Mouse (Mus musculus) hindbrain, embryonic 13.5 days (tissue): ENCODE results near the gene Idnk. TPM values are rescaled to one million over a fixed set of nuclear protein-coding genes. Genes with fewer than 3 reads are reported as not detected.

Experiments used
- ATAC-seq: fragments of 200-750 bp; cut with Nextera tagmentation; 2 replicates; pipeline ENCODE4 v1.8.0; 2017; ENCODE audit warnings: moderate TSS enrichment; ENCODE audit not compliant: low FRiP score
- H3K27ac ChIP-seq: fragments of 300-500 bp; sonication (generic); 2 replicates; pipeline ENCODE4 v1.5.1; 2015; ENCODE audit warnings: inconsistent platforms, mild to moderate bottlenecking, moderate library complexity
- H3K27me3 ChIP-seq: fragments of 300-500 bp; sonication (generic); 2 replicates; pipeline ENCODE4 v1.6.1; 2015; ENCODE audit warnings: mild to moderate bottlenecking, inconsistent platforms
- H3K36me3 ChIP-seq: fragments of 300-500 bp; sonication (generic); 2 replicates; pipeline ENCODE4 v1.6.1; 2015; ENCODE audit warnings: mild to moderate bottlenecking, inconsistent platforms
- H3K4me1 ChIP-seq: fragments of 300-500 bp; sonication (generic); replicated peaks from 2 replicates; pipeline ENCODE4 v1.6.1; 2015; ENCODE audit warnings: inconsistent platforms
- H3K4me2 ChIP-seq: fragments of 300-500 bp; sonication (generic); 2 replicates; pipeline ENCODE4 v1.6.1; 2015; ENCODE audit warnings: inconsistent platforms, mild to moderate bottlenecking, moderate library complexity
- H3K4me3 ChIP-seq: fragments of 300-500 bp; sonication (generic); 2 replicates; pipeline ENCODE4 v1.5.1; 2015; ENCODE audit warnings: mild to moderate bottlenecking, inconsistent platforms
- H3K9ac ChIP-seq: fragments of 300-500 bp; sonication (generic); 2 replicates; pipeline ENCODE4 v1.6.1; 2015; ENCODE audit warnings: mild to moderate bottlenecking, inconsistent platforms
- H3K9me3 ChIP-seq: fragments of 300-500 bp; sonication (generic); 2 replicates; pipeline ENCODE4 v1.6.1; 2016; ENCODE audit warnings: inconsistent platforms
- WGBS: fragments of 180-500 bp; shearing (Covaris S2); methylation state at CpG from one replicate; pipeline ENCODE4 v1.1.7; 2015; 5-methylcytosine and 5-hydroxymethylcytosine counted together
- polyA plus RNA-seq: library from polyadenylated mRNA; unstranded; fragments of >200 nt; fragmentation: Nextera tagmentation; extraction: Ambion mirVana; gene quantifications from 2 replicates; pipeline ENCODE4 v1.2.1, GENCODE M21; 2015

Idnk gene
- polyA plus RNA-seq, result 71.4 and 73.5 TPM in 2 replicates

GRCm38 (mm10) chr13:58157447-58158098, at the start of gene Idnk:
Gene Idnk, plus strand, starts transcription at chr13:58157649.
- peaks cover 16% of the 10 kb centered on the region for H3K4me1 ChIP-seq
- H3K4me3 ChIP-seq, result peak within 1 kb of the TSS; percentile 76
- peak within 1 kb of the TSS; percentile 83 for H3K4me2 ChIP-seq
- H3K9ac ChIP-seq, result peak within 1 kb of the TSS; percentile 87
- peaks cover 29% of the 10 kb centered on the region for H3K36me3 ChIP-seq
- under 1% methylated on average over 27 of the region's 30 CpGs for WGBS
- 0 out of 2 replicates have a peak, but pooled peaks cover 3% of the 10 kb centered on the region for H3K9me3 ChIP-seq
- no peaks in the 10 kb centered on the region for H3K27me3 ChIP-seq
- ATAC-seq, result peak; percentile 85
- H3K27ac ChIP-seq, result peak within 1 kb of the TSS; percentile 77

- peaks cover 29% of the 10 kb centered on the region for H3K4me1 ChIP-seq
- no peak for ATAC-seq
- H3K36me3 ChIP-seq, result no peaks in the 10 kb centered on the region
- 93% methylated on average over 6 of the region's 6 CpGs for WGBS
- no peaks in the 10 kb centered on the region for H3K9me3 ChIP-seq
- H3K27me3 ChIP-seq, result no peaks in the 10 kb centered on the region
- peak overlapping the region; percentile 76 for H3K4me2 ChIP-seq
- no peak overlapping the region for H3K27ac ChIP-seq
- no peak overlapping the region for H3K4me3 ChIP-seq
- no peak overlapping the region for H3K9ac ChIP-seq
Observed at GRCm38 (mm10) chr13:58111306-58111705, 46.1 kb upstream of the Idnk start.

- no peaks in the 10 kb centered on the region for H3K9me3 ChIP-seq
- ATAC-seq, result no peak
- H3K36me3 ChIP-seq, result no peaks in the 10 kb centered on the region
- WGBS, result 74% methylated on average over 10 of the region's 10 CpGs
- peak overlapping the region; percentile 74 for H3K9ac ChIP-seq
- peak overlapping the region; percentile 58 for H3K4me3 ChIP-seq
- no peaks in the 10 kb centered on the region for H3K27me3 ChIP-seq
- peak overlapping the region; percentile 76 for H3K4me2 ChIP-seq
- peak overlapping the region; percentile 94 for H3K27ac ChIP-seq
- H3K4me1 ChIP-seq, result peaks cover 29% of the 10 kb centered on the region
Observed at GRCm38 (mm10) chr13:58112191-58112590, 45.3 kb upstream of the Idnk start.

- no peaks in the 10 kb centered on the region for H3K27me3 ChIP-seq
- H3K4me2 ChIP-seq, result peak overlapping the region; percentile 76
- H3K36me3 ChIP-seq, result no peaks in the 10 kb centered on the region
- peak overlapping the region; percentile 94 for H3K27ac ChIP-seq
- H3K4me3 ChIP-seq, result peak overlapping the region; percentile 58
- peaks cover 29% of the 10 kb centered on the region for H3K4me1 ChIP-seq
- WGBS, result 13% methylated on average over 11 of the region's 11 CpGs
- H3K9ac ChIP-seq, result peak overlapping the region; percentile 74
- H3K9me3 ChIP-seq, result no peaks in the 10 kb centered on the region
- ATAC-seq, result no peak
Observed at GRCm38 (mm10) chr13:58112601-58113041, 44.8 kb upstream of the Idnk start.

- Histone ChIP-seq H3K9me3 (no peaks in the 10 kb centered on the region), H3K4me1 (peaks cover 29% of the 10 kb centered on the region), H3K9ac (peak within 1 kb of the TSS; percentile 74), H3K4me3 (peak within 1 kb of the TSS; percentile 58), H3K27ac (peak within 1 kb of the TSS; percentile 94), H3K27me3 (no peaks in the 10 kb centered on the region), H3K4me2 (peak within 1 kb of the TSS; percentile 76), H3K36me3 (no peaks in the 10 kb centered on the region)
- WGBS, result under 1% methylated on average over 35 of the region's 35 CpGs
- peak; percentile 93 for ATAC-seq
Observed at GRCm38 (mm10) chr13:58113061-58113900, 44.2 kb upstream of the Idnk start, which contains the start of gene Klhl3. Gene Klhl3, minus strand, starts transcription at chr13:58113592.

GRCm38 (mm10) chr13:58115227-58115626, 42.2 kb upstream of the Idnk start:
- 72% methylated on average over 13 of the region's 13 CpGs for WGBS
- no peak overlapping the region for H3K4me3 ChIP-seq
- no peak for ATAC-seq
- H3K9ac ChIP-seq, result no peak overlapping the region
- no peaks in the 10 kb centered on the region for H3K36me3 ChIP-seq
- H3K9me3 ChIP-seq, result no peaks in the 10 kb centered on the region
- no peak overlapping the region for H3K27ac ChIP-seq
- H3K4me2 ChIP-seq, result no peak overlapping the region
- H3K4me1 ChIP-seq, result peaks cover 28% of the 10 kb centered on the region
- no peaks in the 10 kb centered on the region for H3K27me3 ChIP-seq

- Histone ChIP-seq H3K4me3 (no peak overlapping the region), H3K9ac (no peak overlapping the region), H3K4me2 (no peak overlapping the region), H3K27me3 (no peaks in the 10 kb centered on the region), H3K9me3 (no peaks in the 10 kb centered on the region), H3K27ac (no peak overlapping the region), H3K4me1 (peaks cover 19% of the 10 kb centered on the region), H3K36me3 (no peaks in the 10 kb centered on the region)
- ATAC-seq, result no peak
- 94% methylated on average over 2 of the region's 2 CpGs for WGBS
Observed at GRCm38 (mm10) chr13:58116801-58117200, 40.6 kb upstream of the Idnk start.

GRCm38 (mm10) chr13:58117318-58118017, 40.0 kb upstream of the Idnk start:
- no peak overlapping the region for H3K9ac ChIP-seq
- no peaks in the 10 kb centered on the region for H3K9me3 ChIP-seq
- no peaks in the 10 kb centered on the region for H3K27me3 ChIP-seq
- no peak overlapping the region for H3K27ac ChIP-seq
- no peak overlapping the region for H3K4me3 ChIP-seq
- WGBS, result 75% methylated on average over 8 of the region's 8 CpGs
- ATAC-seq, result no peak
- H3K4me1 ChIP-seq, result peaks cover 14% of the 10 kb centered on the region
- no peak overlapping the region for H3K4me2 ChIP-seq
- H3K36me3 ChIP-seq, result no peaks in the 10 kb centered on the region

- no peaks in the 10 kb centered on the region for H3K27me3 ChIP-seq
- no peaks in the 10 kb centered on the region for H3K9me3 ChIP-seq
- H3K9ac ChIP-seq, result no peak overlapping the region
- H3K27ac ChIP-seq, result 0 out of 2 replicates have a peak overlapping the region, but pooled peaks have one; percentile 18
- H3K4me3 ChIP-seq, result no peak overlapping the region
- 33% methylated on average over 10 of the region's 10 CpGs for WGBS
- no peak overlapping the region for H3K4me2 ChIP-seq
- peaks cover 41% of the 10 kb centered on the region for H3K4me1 ChIP-seq
- H3K36me3 ChIP-seq, result peaks cover 7% of the 10 kb centered on the region; the same call in 1 of the 2 replicates
- ATAC-seq, result no peak
Observed at GRCm38 (mm10) chr13:58122786-58123297, 34.6 kb upstream of the Idnk start.

- H3K4me2 ChIP-seq, result no peak overlapping the region
- ATAC-seq, result no peak
- H3K9me3 ChIP-seq, result no peaks in the 10 kb centered on the region
- H3K27ac ChIP-seq, result peak overlapping the region; percentile 18; the same call in 1 of the 2 replicates
- no peak overlapping the region for H3K4me3 ChIP-seq
- no peaks in the 10 kb centered on the region for H3K27me3 ChIP-seq
- 49% methylated on average over 8 of the region's 8 CpGs for WGBS
- H3K4me1 ChIP-seq, result peaks cover 41% of the 10 kb centered on the region
- peaks cover 7% of the 10 kb centered on the region; the same call in 1 of the 2 replicates for H3K36me3 ChIP-seq
- no peak overlapping the region; the same call in 1 of the 2 replicates for H3K9ac ChIP-seq
Observed at GRCm38 (mm10) chr13:58123381-58123780, 34.1 kb upstream of the Idnk start.

GRCm38 (mm10) chr13:58124278-58124677, 33.2 kb upstream of the Idnk start:
- Histone ChIP-seq H3K27ac (no peak overlapping the region), H3K4me2 (no peak overlapping the region), H3K9me3 (no peaks in the 10 kb centered on the region), H3K4me3 (no peak overlapping the region), H3K9ac (no peak overlapping the region), H3K4me1 (peaks cover 43% of the 10 kb centered on the region), H3K27me3 (no peaks in the 10 kb centered on the region), H3K36me3 (peaks cover 7% of the 10 kb centered on the region; the same call in 1 of the 2 replicates)
- ATAC-seq, result no peak
- 89% methylated on average over 3 of the region's 3 CpGs for WGBS
